Mouse (Mus musculus): ENCODE data around the gene Ccdc43. TPM values are rescaled to one million over a fixed set of nuclear protein-coding genes. Genes with fewer than 3 reads are reported as not detected.

Ccdc43 gene
- polyA plus RNA-seq, 1 experiment from 2014 or later, result 44.0 TPM

GRCm38 (mm10) chr11:102656326-102656926 lies 41.2 kb downstream of the Ccdc43 start:
- no peak overlapping the region for H3K4me3 ChIP-seq
- 28% methylated on average over 4 of the region's 4 CpGs for WGBS
- no peaks in the 10 kb centered on the region for H3K9me3 ChIP-seq (replicated peaks)
- no peak overlapping the region for H3K9ac ChIP-seq
- no peak overlapping the region for H3K4me2 ChIP-seq (replicated peaks)
- H3K27ac ChIP-seq, result no peak overlapping the region
- 0 out of 2 replicates have a peak, but pooled peaks cover 1% of the 10 kb centered on the region for H3K4me1 ChIP-seq
- no peak for ATAC-seq (ENCODE audit: low FRiP score)
- no peaks in the 10 kb centered on the region for H3K36me3 ChIP-seq
- H3K27me3 ChIP-seq, result no peaks in the 10 kb centered on the region

GRCm38 (mm10) chr11:102655888-102656287 lies 41.7 kb downstream of the Ccdc43 start:
- no peak overlapping the region for H3K4me2 ChIP-seq (replicated peaks)
- no peaks in the 10 kb centered on the region for H3K9me3 ChIP-seq (replicated peaks)
- no peak for ATAC-seq (ENCODE audit: low FRiP score)
- H3K4me3 ChIP-seq, result no peak overlapping the region
- no peaks in the 10 kb centered on the region for H3K36me3 ChIP-seq
- H3K4me1 ChIP-seq, result 0 out of 2 replicates have a peak, but pooled peaks cover 2% of the 10 kb centered on the region
- no peak overlapping the region for H3K27ac ChIP-seq
- no peaks in the 10 kb centered on the region for H3K27me3 ChIP-seq
- WGBS, result 84% methylated on average over 8 of the region's 8 CpGs
- H3K9ac ChIP-seq, result no peak overlapping the region

- Histone ChIP-seq H3K27ac (no peak overlapping the region), H3K36me3 (no peaks in the 10 kb centered on the region), H3K9ac (no peak overlapping the region), H3K4me1 (0 out of 2 replicates have a peak, but pooled peaks cover 2% of the 10 kb centered on the region), H3K4me2 (replicated peaks) (no peak overlapping the region), H3K4me3 (no peak overlapping the region), H3K9me3 (replicated peaks) (no peaks in the 10 kb centered on the region), H3K27me3 (no peaks in the 10 kb centered on the region)
- WGBS, result 70% methylated on average over 3 of the region's 3 CpGs
- no peak for ATAC-seq (ENCODE audit: low FRiP score)
These were observed 44.7 kb downstream of the Ccdc43 start for GRCm38 (mm10) chr11:102652844-102653243.

- WGBS, result 5% methylated on average over 9 of the region's 9 CpGs
- Histone ChIP-seq H3K27me3 (no peaks in the 10 kb centered on the region), H3K27ac (no peak overlapping the region), H3K36me3 (no peaks in the 10 kb centered on the region), H3K9me3 (replicated peaks) (no peaks in the 10 kb centered on the region), H3K4me1 (0 out of 2 replicates have a peak, but pooled peaks cover 2% of the 10 kb centered on the region), H3K4me2 (replicated peaks) (no peak overlapping the region), H3K4me3 (no peak overlapping the region), H3K9ac (no peak overlapping the region)
- no peak for ATAC-seq (ENCODE audit: low FRiP score)
These were observed 46.2 kb downstream of the Ccdc43 start for GRCm38 (mm10) chr11:102651381-102651780.

- Histone ChIP-seq H3K4me1 (0 out of 2 replicates have a peak, but pooled peaks cover 2% of the 10 kb centered on the region), H3K9ac (no peak overlapping the region), H3K9me3 (replicated peaks) (no peaks in the 10 kb centered on the region), H3K4me2 (replicated peaks) (no peak overlapping the region), H3K27me3 (no peaks in the 10 kb centered on the region), H3K36me3 (no peaks in the 10 kb centered on the region), H3K27ac (no peak overlapping the region), H3K4me3 (no peak overlapping the region)
- ATAC-seq (ENCODE audit: low FRiP score), result no peak
- WGBS, result 77% methylated on average over 12 of the region's 12 CpGs
These were observed 49.7 kb downstream of the Ccdc43 start for GRCm38 (mm10) chr11:102647885-102648284.

GRCm38 (mm10) chr11:102646226-102646625 lies 51.4 kb downstream of the Ccdc43 start:
- no peak for ATAC-seq (ENCODE audit: low FRiP score)
- no peaks in the 10 kb centered on the region for H3K27me3 ChIP-seq
- no peaks in the 10 kb centered on the region for H3K36me3 ChIP-seq
- H3K4me1 ChIP-seq, result no peaks in the 10 kb centered on the region
- H3K4me2 ChIP-seq (replicated peaks), result no peak overlapping the region
- H3K9ac ChIP-seq, result no peak overlapping the region
- no peaks in the 10 kb centered on the region for H3K9me3 ChIP-seq (replicated peaks)
- 90% methylated on average over 13 of the region's 13 CpGs for WGBS
- H3K4me3 ChIP-seq, result no peak overlapping the region
- no peak overlapping the region for H3K27ac ChIP-seq

- ATAC-seq (ENCODE audit: low FRiP score), result no peak
- H3K4me1 ChIP-seq, result peaks cover 4% of the 10 kb centered on the region
- no peaks in the 10 kb centered on the region for H3K36me3 ChIP-seq
- no peaks in the 10 kb centered on the region for H3K27me3 ChIP-seq
- no peaks in the 10 kb centered on the region for H3K9me3 ChIP-seq (replicated peaks)
- H3K9ac ChIP-seq, result no peak overlapping the region
- H3K4me3 ChIP-seq, result no peak overlapping the region
- H3K4me2 ChIP-seq (replicated peaks), result no peak overlapping the region
- H3K27ac ChIP-seq, result no peak overlapping the region
- 40% methylated on average over 10 of the region's 10 CpGs for WGBS
These were observed 53.6 kb downstream of the Ccdc43 start for GRCm38 (mm10) chr11:102643891-102644382.

- Histone ChIP-seq H3K4me1 (peaks cover 28% of the 10 kb centered on the region), H3K9me3 (replicated peaks) (no peaks in the 10 kb centered on the region), H3K4me3 (no peak overlapping the region), H3K36me3 (no peaks in the 10 kb centered on the region), H3K9ac (no peak overlapping the region), H3K27ac (no peak overlapping the region), H3K27me3 (peaks cover 4% of the 10 kb centered on the region; the same call in 1 of the 2 replicates), H3K4me2 (replicated peaks) (no peak overlapping the region)
- ATAC-seq (ENCODE audit: low FRiP score), result peak; percentile 50; the same call in 1 of the 2 replicates
- WGBS, result 45% methylated on average over 12 of the region's 12 CpGs
These were observed 60.7 kb downstream of the Ccdc43 start for GRCm38 (mm10) chr11:102636887-102637286.

Small RNA genes lying within 50 kb of the gene (microRNA-seq; reads per million reads assigned to microRNA genes)
- not detected for gene Gm22920

Other genes with a start within 250 kb of the Ccdc43 start
- 7.1 and 8.5 TPM in 2 replicates for gene Itga2b, start 227.7 kb downstream of the Ccdc43 start, polyA plus RNA-seq (2016; fragmentation: Nextera tagmentation; extraction: Ambion mirVana)
- 74.6 and 76.7 TPM in 2 replicates for gene Gpatch8, start 141.4 kb downstream of the Ccdc43 start, polyA plus RNA-seq (2016; fragmentation: Nextera tagmentation; extraction: Ambion mirVana)
- 4.3 and 4.8 TPM in 2 replicates for gene Gm11627, start 118.3 kb downstream of the Ccdc43 start, polyA plus RNA-seq (2016; fragmentation: Nextera tagmentation; extraction: Ambion mirVana)
- gene Fzd2, start 93.4 kb downstream of the Ccdc43 start, polyA plus RNA-seq (2016; fragmentation: Nextera tagmentation; extraction: Ambion mirVana), result 39.9 and 40.8 TPM in 2 replicates
- 0.82 and 1.1 TPM in 2 replicates for gene Meioc, start 34.1 kb downstream of the Ccdc43 start, polyA plus RNA-seq (2016; fragmentation: Nextera tagmentation; extraction: Ambion mirVana)
- gene Adam11, start 63.7 kb upstream of the Ccdc43 start, polyA plus RNA-seq (2016; fragmentation: Nextera tagmentation; extraction: Ambion mirVana), result 33.3 and 35.3 TPM in 2 replicates
- gene Gjc1, start 121.9 kb upstream of the Ccdc43 start, polyA plus RNA-seq (2016; fragmentation: Nextera tagmentation; extraction: Ambion mirVana), result 77.6 and 81.3 TPM in 2 replicates
- gene Higd1b, start 138.1 kb upstream of the Ccdc43 start, polyA plus RNA-seq (2016; fragmentation: Nextera tagmentation; extraction: Ambion mirVana), result not detected in 2 replicates
- gene Eftud2, start 183.2 kb upstream of the Ccdc43 start, polyA plus RNA-seq (2016; fragmentation: Nextera tagmentation; extraction: Ambion mirVana), result 208 TPM in 2 replicates
- gene Ccdc103, start 183.4 kb upstream of the Ccdc43 start, polyA plus RNA-seq (2016; fragmentation: Nextera tagmentation; extraction: Ambion mirVana), result 1.7 and 3.4 TPM in 2 replicates
- not detected in 2 replicates for gene Fam187a, start 187.4 kb upstream of the Ccdc43 start, polyA plus RNA-seq (2016; fragmentation: Nextera tagmentation; extraction: Ambion mirVana)
- 0.12 TPM in 1 of 2 replicates, not detected in the other for gene Gfap, start 203.1 kb upstream of the Ccdc43 start, polyA plus RNA-seq (2016; fragmentation: Nextera tagmentation; extraction: Ambion mirVana)
- gene Kif18b, start 227.3 kb upstream of the Ccdc43 start, polyA plus RNA-seq (2016; fragmentation: Nextera tagmentation; extraction: Ambion mirVana), result 6.6 and 7.8 TPM in 2 replicates
- 11.7 and 13.2 TPM in 2 replicates for gene C1ql1, start 248.9 kb upstream of the Ccdc43 start, polyA plus RNA-seq (2016; fragmentation: Nextera tagmentation; extraction: Ambion mirVana)

Measured in hindbrain, embryonic 12.5 days (tissue).